Mouse (Mus musculus): ENCODE measurements around the gene Gm44805. TPM values are rescaled to one million over a fixed set of nuclear protein-coding genes. Genes with fewer than 3 reads are reported as not detected.

Gene Gm44805
- total and polyA plus RNA-seq, 2 experiments from 2014 or later: not detected

DNA sequence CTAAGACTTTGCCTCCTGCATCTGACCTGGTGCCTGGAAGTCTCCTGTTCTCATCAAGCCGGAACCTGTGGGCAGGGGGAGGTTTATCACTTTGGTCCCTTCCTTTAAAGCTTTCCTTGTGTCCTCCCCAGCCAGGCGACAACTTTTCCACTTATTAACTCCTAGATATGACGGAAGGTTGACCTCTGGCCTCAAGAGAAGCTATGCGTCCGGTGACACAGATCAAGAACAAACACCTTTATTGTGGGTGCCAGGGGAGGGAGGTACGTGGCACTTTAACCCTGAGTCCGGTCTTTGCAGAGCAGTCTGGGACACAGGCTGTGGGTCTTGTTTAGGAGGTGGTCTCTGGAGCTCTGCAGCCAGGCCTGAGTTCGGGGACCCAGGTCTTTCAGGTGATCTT lies 3.4 kb downstream of the Gm44805 start, which contains the start of gene Apoc2:
Gene Apoc2, minus strand, starts transcription at position 70 of the 400 bp plus-strand sequence.
- H3K4me2 ChIP-seq (ENCODE audit: low read depth, low read length, poor library complexity, severe bottlenecking): no peak within 1 kb of the TSS
- H3K4me3 ChIP-seq (ENCODE audit: low read depth, low read length): no peak within 1 kb of the TSS
- H3K36me3 ChIP-seq (ENCODE audit: insufficient read depth, low read length): no peaks in the 10 kb centered on the region
- no peaks in the 10 kb centered on the region for H3K4me1 ChIP-seq (ENCODE audit: insufficient read depth, low read length)
- no peaks in the 10 kb centered on the region for H3K27me3 ChIP-seq (ENCODE audit: insufficient read depth, low read length)
- TF ChIP-seq CTCF (IDR thresholded peaks at IDR 0.05): no peak
- H3K9ac ChIP-seq (replicated peaks; ENCODE audit: low read length, poor library complexity, severe bottlenecking): no peak within 1 kb of the TSS
- H3K27ac ChIP-seq (ENCODE audit: low read depth, low read length): no peak within 1 kb of the TSS
- DNase-seq (ENCODE audit: low spot score): no peak
- WGBS: 83% methylated on average over 8 of the region's 8 CpGs
- ATAC-seq (ENCODE audit: low FRiP score): no peak
- H3K9me3 ChIP-seq (ENCODE audit: low read length): no peaks in the 10 kb centered on the region

DNA sequence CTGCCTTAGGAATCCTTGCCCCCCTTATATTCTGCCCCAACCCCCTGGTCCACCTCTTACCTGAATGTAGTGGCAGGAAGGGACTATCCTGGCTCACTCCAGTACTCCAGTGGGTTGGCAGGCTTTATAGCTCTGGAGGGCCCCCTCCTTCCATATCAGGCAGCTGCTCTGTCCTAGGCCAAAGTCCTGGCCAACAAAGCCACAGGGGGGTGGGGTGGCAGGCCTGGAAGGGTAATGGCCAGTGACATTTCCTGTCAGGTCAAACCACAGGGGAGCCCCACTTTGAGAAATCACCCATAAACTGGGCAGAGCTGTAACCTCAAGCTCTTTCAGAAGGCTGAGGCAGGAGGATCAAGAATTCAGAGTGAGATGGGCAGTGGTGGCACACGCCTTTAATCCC lies 4.6 kb downstream of the Gm44805 start:
- no peak for TF ChIP-seq CTCF (IDR thresholded peaks at IDR 0.05)
- no peak overlapping the region for H3K9ac ChIP-seq (replicated peaks; ENCODE audit: low read length, poor library complexity, severe bottlenecking)
- H3K9me3 ChIP-seq (ENCODE audit: low read length): no peaks in the 10 kb centered on the region
- H3K4me2 ChIP-seq (ENCODE audit: low read depth, low read length, poor library complexity, severe bottlenecking): no peak overlapping the region
- H3K27me3 ChIP-seq (ENCODE audit: insufficient read depth, low read length): no peaks in the 10 kb centered on the region
- no peaks in the 10 kb centered on the region for H3K36me3 ChIP-seq (ENCODE audit: insufficient read depth, low read length)
- WGBS: 81% methylated on average over 1 of the region's 1 CpGs
- no peak overlapping the region for H3K27ac ChIP-seq (ENCODE audit: low read depth, low read length)
- H3K4me1 ChIP-seq (ENCODE audit: insufficient read depth, low read length): no peaks in the 10 kb centered on the region
- no peak overlapping the region for H3K4me3 ChIP-seq (ENCODE audit: low read depth, low read length)
- DNase-seq (ENCODE audit: low spot score) (no peak), ATAC-seq (ENCODE audit: low FRiP score) (no peak)

DNA sequence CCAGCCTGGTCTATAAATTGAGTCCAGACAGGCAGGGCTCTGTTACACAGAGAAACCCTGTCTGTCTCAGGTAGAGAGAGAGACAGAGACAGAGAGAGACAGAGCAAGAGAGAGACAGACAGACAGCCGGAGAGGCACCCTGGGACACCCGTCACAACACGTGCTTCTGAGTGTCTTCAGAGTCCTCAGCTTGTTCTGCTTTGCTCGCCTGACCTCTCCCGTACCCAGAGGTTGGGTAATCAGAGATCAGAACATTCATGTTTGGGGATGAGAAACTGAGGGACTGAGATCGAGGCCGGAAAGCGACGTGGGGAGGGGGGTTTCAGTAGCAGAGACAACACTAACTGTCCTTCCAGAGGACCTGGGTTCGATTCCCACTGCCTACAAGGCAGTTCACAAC lies 5.4 kb downstream of the Gm44805 start:
- DNase-seq (ENCODE audit: low spot score) (no peak), ATAC-seq (ENCODE audit: low FRiP score) (no peak)
- 79% methylated on average over 10 of the region's 10 CpGs for WGBS
- no peaks in the 10 kb centered on the region for H3K36me3 ChIP-seq (ENCODE audit: insufficient read depth, low read length)
- no peaks in the 10 kb centered on the region for H3K4me1 ChIP-seq (ENCODE audit: insufficient read depth, low read length)
- H3K4me2 ChIP-seq (ENCODE audit: low read depth, low read length, poor library complexity, severe bottlenecking): no peak overlapping the region
- no peaks in the 10 kb centered on the region for H3K9me3 ChIP-seq (ENCODE audit: low read length)
- H3K27ac ChIP-seq (ENCODE audit: low read depth, low read length): no peak overlapping the region
- no peak overlapping the region for H3K9ac ChIP-seq (replicated peaks; ENCODE audit: low read length, poor library complexity, severe bottlenecking)
- H3K27me3 ChIP-seq (ENCODE audit: insufficient read depth, low read length): no peaks in the 10 kb centered on the region
- no peak for TF ChIP-seq CTCF (IDR thresholded peaks at IDR 0.05)
- no peak overlapping the region for H3K4me3 ChIP-seq (ENCODE audit: low read depth, low read length)

DNA sequence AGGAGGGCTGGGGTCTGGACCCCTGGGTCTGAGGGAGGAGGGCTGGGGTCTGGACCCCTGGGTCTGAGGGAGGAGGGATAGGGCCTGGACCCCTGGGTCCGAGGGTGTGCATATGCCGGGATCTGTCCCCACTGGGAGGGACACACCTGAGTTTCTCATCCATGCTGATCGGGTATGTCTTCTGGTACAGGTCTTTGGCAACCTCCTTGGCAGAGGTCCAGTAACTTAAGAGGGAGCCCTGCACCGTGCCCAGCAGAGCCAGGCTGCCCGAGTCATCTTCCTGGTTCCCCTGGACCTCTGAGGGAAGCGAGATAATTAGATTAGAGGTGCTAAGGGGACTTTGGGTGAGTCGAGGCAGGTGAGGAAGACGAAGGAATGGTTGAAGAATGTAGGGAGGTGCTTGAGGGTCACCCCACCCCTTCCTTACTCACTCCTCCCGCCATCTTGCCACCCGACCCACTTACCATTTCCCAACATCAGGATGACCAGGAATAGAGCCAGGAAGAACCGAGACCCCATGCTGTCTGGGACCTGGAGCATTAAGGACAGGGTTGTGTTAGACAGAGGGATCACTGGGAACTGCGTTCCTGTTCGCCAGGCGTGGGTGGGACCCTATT lies 8.0 kb downstream of the Gm44805 start:
- no peak for ATAC-seq (ENCODE audit: low FRiP score)
- Histone ChIP-seq H3K9ac (replicated peaks; ENCODE audit: low read length, poor library complexity, severe bottlenecking) (no peak overlapping the region), H3K4me2 (ENCODE audit: low read depth, low read length, poor library complexity, severe bottlenecking) (no peak overlapping the region), H3K36me3 (ENCODE audit: insufficient read depth, low read length) (no peaks in the 10 kb centered on the region), H3K4me3 (ENCODE audit: low read depth, low read length) (no peak overlapping the region), H3K4me1 (ENCODE audit: insufficient read depth, low read length) (no peaks in the 10 kb centered on the region), H3K9me3 (ENCODE audit: low read length) (no peaks in the 10 kb centered on the region), H3K27ac (ENCODE audit: low read depth, low read length) (no peak overlapping the region), H3K27me3 (ENCODE audit: insufficient read depth, low read length) (no peaks in the 10 kb centered on the region)
- TF ChIP-seq CTCF (IDR thresholded peaks at IDR 0.05): no peak
- DNase-seq (ENCODE audit: low spot score): no peak
- 68% methylated on average over 14 of the region's 14 CpGs for WGBS

DNA sequence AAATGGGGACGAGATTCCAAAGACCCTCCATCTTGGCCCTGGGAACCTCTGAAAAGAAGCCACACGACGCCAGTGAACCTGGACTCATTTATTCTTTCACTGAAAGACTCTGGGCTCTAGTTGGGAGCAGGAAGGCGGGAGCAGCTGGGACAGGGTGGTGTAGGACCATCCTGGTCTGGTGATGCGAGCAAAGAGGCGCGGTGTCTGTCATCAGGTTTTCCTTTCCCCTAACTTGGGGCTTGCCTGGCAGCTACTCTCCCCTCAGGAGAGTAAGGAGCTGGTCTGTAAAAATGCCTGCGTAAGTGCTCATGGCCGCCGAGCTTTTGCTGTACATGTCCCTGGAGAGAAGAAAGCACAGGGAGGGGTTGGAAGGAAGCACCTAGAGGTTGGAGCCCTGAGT lies 9.7 kb downstream of the Gm44805 start:
- WGBS: 75% methylated on average over 10 of the region's 10 CpGs
- DNase-seq (ENCODE audit: low spot score): no peak

DNA sequence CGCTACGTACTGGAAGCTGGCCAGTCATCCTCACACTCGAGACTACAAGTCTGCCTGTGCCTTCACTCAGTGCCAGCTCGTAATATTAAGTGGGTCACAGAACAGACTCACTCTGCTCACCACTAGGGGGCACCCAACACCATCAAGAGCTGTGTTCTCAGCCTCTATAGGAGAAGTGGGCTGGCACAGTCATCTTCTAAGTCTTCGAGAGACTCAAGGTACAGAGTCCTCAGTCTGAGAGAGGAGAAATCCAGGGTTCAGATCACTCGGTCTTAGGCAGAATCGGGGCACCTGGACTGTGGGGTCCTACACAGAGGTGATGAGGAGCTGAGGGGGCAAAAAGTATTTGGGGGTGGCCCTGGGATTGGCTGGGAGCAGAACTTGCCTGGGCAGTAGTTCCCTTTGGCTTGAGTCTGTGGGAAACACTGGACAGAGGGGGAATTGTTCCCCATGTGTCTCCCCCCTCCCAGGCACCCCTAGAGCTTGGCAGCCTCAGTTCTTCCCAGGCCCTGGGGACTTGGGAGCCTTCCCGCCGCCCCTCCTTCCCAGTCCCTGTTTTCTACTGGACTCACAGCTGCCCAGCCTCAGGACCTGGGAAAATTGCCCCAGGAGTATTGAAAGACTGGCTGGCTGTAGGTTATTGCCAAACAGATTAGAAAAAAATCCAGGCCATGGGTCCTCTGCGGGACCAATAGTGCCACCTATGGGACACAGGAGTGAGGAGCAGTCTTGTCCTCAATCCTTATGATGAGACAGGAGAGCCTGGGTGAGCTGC lies 12.1 kb downstream of the Gm44805 start:
- Histone ChIP-seq H3K27me3 (ENCODE audit: insufficient read depth, low read length) (no peaks in the 10 kb centered on the region), H3K4me3 (ENCODE audit: low read depth, low read length) (no peak overlapping the region)
- WGBS: 9% methylated on average over 10 of the region's 10 CpGs

More for the DNA sequence above, 9.7 kb downstream of the Gm44805 start:
- Histone ChIP-seq H3K9ac (replicated peaks; ENCODE audit: low read length, poor library complexity, severe bottlenecking) (no peak overlapping the region), H3K27ac (ENCODE audit: low read depth, low read length) (no peak overlapping the region), H3K4me1 (ENCODE audit: insufficient read depth, low read length) (no peaks in the 10 kb centered on the region), H3K4me3 (ENCODE audit: low read depth, low read length) (no peak overlapping the region), H3K27me3 (ENCODE audit: insufficient read depth, low read length) (no peaks in the 10 kb centered on the region), H3K36me3 (ENCODE audit: insufficient read depth, low read length) (no peaks in the 10 kb centered on the region), H3K9me3 (ENCODE audit: low read length) (no peaks in the 10 kb centered on the region), H3K4me2 (ENCODE audit: low read depth, low read length, poor library complexity, severe bottlenecking) (no peak overlapping the region)
- ATAC-seq (ENCODE audit: low FRiP score): no peak
- TF ChIP-seq CTCF (IDR thresholded peaks at IDR 0.05): no peak

More for the DNA sequence above, 12.1 kb downstream of the Gm44805 start:
- TF ChIP-seq CTCF (IDR thresholded peaks at IDR 0.05): peak; percentile 95
- H3K36me3 ChIP-seq (ENCODE audit: insufficient read depth, low read length): no peaks in the 10 kb centered on the region
- DNase-seq (ENCODE audit: low spot score) (peak; percentile 97), ATAC-seq (ENCODE audit: low FRiP score) (peak; percentile 72)
- H3K27ac ChIP-seq (ENCODE audit: low read depth, low read length): peak overlapping the region; percentile 49; the same call in 1 of the 2 replicates
- H3K4me2 ChIP-seq (ENCODE audit: low read depth, low read length, poor library complexity, severe bottlenecking): peak overlapping the region; percentile 7; the same call in 1 of the 2 replicates
- no peaks in the 10 kb centered on the region for H3K9me3 ChIP-seq (ENCODE audit: low read length)
- H3K9ac ChIP-seq (replicated peaks; ENCODE audit: low read length, poor library complexity, severe bottlenecking): no peak overlapping the region
- H3K4me1 ChIP-seq (ENCODE audit: insufficient read depth, low read length): no peaks in the 10 kb centered on the region
